Mouse (Mus musculus): ENCODE measurements around the gene Crtc1. TPM values are rescaled to one million over a fixed set of nuclear protein-coding genes. Genes with fewer than 3 reads are reported as not detected.
A peak's percentile ranks its signal among the peaks of the same experiment; 100 is the strongest.

The Crtc1 gene
- polyA plus RNA-seq, 1 experiment from 2014 or later: 16.7 TPM

DNA sequence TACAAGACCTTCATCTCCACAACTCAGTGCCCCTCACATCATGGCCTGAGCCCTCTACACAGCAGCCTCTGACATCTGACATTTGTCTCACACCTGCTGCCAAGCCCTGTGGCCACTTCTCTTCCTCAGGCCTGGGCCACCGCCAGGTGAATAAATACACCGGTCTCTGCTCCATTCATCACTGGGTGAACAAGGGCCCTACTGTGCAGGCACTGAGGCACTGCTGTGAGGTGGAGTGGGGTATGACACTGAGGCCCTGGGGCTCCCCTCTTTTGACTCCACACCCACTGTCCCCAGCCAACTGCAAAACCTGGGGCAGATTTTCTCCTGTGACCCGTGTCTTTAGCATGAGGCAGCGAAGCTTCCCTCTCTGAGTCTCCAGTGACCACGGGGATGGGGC lies 72.8 kb downstream of the Crtc1 start:
- peaks cover 16% of the 10 kb centered on the region for H3K4me1 ChIP-seq (replicated peaks)
- H3K4me3 ChIP-seq: no peak overlapping the region
- H3K9me3 ChIP-seq: no peaks in the 10 kb centered on the region
- H3K36me3 ChIP-seq: no peaks in the 10 kb centered on the region
- 66% methylated on average over 5 of the region's 5 CpGs for WGBS
- H3K27me3 ChIP-seq (ENCODE audit: insufficient read depth, poor library complexity, severe bottlenecking): peaks cover 47% of the 10 kb centered on the region
- H3K27ac ChIP-seq: no peak overlapping the region
- no peak for DNase-seq (ENCODE audit: low spot score)

DNA sequence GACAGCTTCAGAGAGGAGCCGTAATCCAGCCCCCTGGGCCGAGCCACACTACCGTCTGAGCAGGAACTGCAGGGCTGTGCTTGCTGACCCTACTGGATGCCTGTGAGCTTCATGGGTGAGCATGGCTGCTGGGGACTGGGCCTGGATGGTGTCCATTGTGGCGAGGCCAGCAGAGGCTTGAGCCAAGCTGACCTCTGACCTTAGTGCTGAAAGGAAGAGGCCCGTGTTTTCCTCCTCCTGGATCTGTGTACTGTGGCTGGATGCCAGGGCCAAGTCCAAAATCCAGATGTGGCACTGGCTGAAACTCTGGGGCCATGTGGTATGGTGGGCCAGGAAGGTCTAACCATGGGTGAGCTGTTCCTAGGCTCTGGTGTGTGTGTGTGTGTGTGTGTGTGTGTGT lies 75.3 kb downstream of the Crtc1 start:
- DNase-seq (ENCODE audit: low spot score): peak; percentile 30
- no peak overlapping the region; the same call in 1 of the 2 replicates for H3K27ac ChIP-seq
- WGBS: 24% methylated on average over 5 of the region's 5 CpGs

DNA sequence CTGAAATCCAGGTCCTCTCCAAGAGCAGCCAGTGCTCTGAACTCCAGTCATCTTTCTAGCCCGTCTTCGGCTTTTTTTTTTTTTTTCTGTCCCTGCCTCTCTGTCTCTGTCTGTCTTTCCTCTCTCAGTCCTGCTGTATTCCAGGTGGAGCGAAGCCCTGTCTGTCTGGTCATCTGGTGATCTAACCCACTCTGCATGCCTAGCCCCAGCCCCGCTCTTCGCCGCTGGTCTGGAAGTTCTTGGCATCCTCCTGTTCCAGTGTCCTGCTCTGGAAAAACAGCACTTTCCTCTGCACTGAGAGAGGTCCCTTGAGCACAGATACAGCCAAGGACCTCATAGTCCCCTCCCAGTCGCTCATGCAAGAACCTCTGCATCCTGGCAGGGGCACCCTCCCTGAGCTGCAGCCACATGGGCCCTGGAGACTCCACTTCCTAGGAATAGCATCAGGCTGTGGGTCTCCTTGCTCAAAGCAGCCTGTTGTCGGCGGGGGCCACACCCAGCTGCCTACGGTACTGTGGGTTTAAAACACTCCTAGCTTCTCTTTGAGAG lies 77.8 kb downstream of the Crtc1 start:
- H3K9me3 ChIP-seq: no peaks in the 10 kb centered on the region

More for the DNA sequence above, 75.3 kb downstream of the Crtc1 start:
- Histone ChIP-seq H3K4me1 (replicated peaks) (peaks cover 16% of the 10 kb centered on the region), H3K9me3 (no peaks in the 10 kb centered on the region), H3K4me3 (no peak overlapping the region), H3K27me3 (ENCODE audit: insufficient read depth, poor library complexity, severe bottlenecking) (peaks cover 27% of the 10 kb centered on the region), H3K36me3 (no peaks in the 10 kb centered on the region)

DNA sequence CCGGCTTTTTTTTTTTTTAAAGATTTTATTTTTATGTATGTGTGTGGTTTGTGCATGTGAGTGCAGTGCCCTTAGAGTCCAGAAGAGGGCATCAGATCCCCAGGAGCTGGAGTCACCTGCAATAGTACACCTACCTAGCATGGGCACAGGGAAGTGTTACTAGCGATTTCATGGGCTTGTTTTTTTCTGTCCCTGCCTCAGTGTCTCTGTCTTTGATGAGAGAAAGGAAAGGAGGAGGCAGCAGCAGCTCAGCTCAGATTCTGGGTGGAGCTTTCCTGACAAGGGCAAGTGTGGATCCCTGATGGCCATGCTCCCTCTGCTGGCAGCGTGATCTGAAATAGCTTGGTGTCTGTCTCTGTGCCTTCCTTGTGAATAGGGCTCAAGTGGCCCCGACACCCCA lies 78.6 kb downstream of the Crtc1 start:
- DNase-seq (ENCODE audit: low spot score): peak; percentile 33

More for the DNA sequence above, 77.8 kb downstream of the Crtc1 start:
- no peak for DNase-seq (ENCODE audit: low spot score)
- Histone ChIP-seq H3K4me3 (no peak overlapping the region), H3K27me3 (ENCODE audit: insufficient read depth, poor library complexity, severe bottlenecking) (peaks cover 28% of the 10 kb centered on the region), H3K36me3 (no peaks in the 10 kb centered on the region), H3K27ac (no peak overlapping the region), H3K4me1 (replicated peaks) (peaks cover 16% of the 10 kb centered on the region)
- 78% methylated on average over 10 of the region's 10 CpGs for WGBS

DNA sequence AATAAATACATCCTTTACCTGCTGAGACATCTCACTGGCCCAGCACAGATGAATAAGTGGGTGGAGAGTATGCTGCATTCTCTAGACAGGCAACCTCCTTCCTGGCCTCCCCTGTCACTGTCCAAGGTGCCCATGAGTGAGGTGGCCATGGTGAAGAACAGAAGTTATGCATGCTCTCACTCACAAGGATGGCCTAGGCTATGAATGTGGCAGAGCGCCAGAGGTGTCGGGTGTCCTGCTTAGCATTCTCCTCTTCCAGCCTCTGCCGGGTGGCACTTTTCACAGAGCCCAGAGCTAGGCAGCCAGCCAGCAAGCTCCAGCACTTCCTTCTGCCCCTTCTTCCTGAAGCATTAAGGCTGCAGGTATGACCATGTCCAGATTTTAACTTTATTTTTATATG lies 80.0 kb downstream of the Crtc1 start:
- WGBS: 52% methylated on average over 3 of the region's 3 CpGs
- Histone ChIP-seq H3K27ac (no peak overlapping the region), H3K27me3 (ENCODE audit: insufficient read depth, poor library complexity, severe bottlenecking) (peaks cover 17% of the 10 kb centered on the region; the same call in 1 of the 2 replicates), H3K4me1 (replicated peaks) (peaks cover 15% of the 10 kb centered on the region), H3K36me3 (no peaks in the 10 kb centered on the region), H3K9me3 (no peaks in the 10 kb centered on the region), H3K4me3 (no peak overlapping the region)
- no peak for DNase-seq (ENCODE audit: low spot score)

More for the DNA sequence above, 78.6 kb downstream of the Crtc1 start:
- H3K4me1 ChIP-seq (replicated peaks): peaks cover 16% of the 10 kb centered on the region
- peaks cover 21% of the 10 kb centered on the region for H3K27me3 ChIP-seq (ENCODE audit: insufficient read depth, poor library complexity, severe bottlenecking)
- H3K36me3 ChIP-seq: no peaks in the 10 kb centered on the region
- no peak overlapping the region for H3K27ac ChIP-seq
- H3K9me3 ChIP-seq: no peaks in the 10 kb centered on the region
- 52% methylated on average over 4 of the region's 4 CpGs for WGBS
- H3K4me3 ChIP-seq: no peak overlapping the region

DNA sequence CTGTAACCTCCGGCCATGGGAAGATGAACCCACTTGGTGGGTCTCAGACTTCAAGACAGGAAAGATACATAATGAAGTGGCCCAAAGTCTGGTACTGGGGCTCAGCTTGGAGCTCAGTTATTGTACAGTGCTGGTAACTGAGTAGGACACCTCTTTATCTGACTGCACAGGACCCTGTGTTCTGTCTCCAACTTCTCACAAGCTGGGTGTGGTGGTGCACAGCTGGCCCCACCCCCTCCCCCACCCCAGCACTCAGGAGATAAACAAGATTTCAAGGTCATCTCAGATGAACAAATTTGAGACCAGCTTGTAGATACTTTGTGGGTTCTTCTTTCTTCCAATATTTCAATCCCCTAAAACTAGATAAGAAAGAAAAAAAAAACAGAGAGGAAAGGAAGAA lies 83.3 kb downstream of the Crtc1 start:
- Histone ChIP-seq H3K9me3 (no peaks in the 10 kb centered on the region), H3K4me1 (replicated peaks) (peaks cover 27% of the 10 kb centered on the region), H3K27me3 (ENCODE audit: insufficient read depth, poor library complexity, severe bottlenecking) (peaks cover 4% of the 10 kb centered on the region; the same call in 1 of the 2 replicates), H3K27ac (no peak overlapping the region), H3K4me3 (no peak overlapping the region), H3K36me3 (0 out of 2 replicates have a peak, but pooled peaks cover 3% of the 10 kb centered on the region)
- 93% methylated on average over 1 of the region's 1 CpGs for WGBS
- no peak for DNase-seq (ENCODE audit: low spot score)

DNA sequence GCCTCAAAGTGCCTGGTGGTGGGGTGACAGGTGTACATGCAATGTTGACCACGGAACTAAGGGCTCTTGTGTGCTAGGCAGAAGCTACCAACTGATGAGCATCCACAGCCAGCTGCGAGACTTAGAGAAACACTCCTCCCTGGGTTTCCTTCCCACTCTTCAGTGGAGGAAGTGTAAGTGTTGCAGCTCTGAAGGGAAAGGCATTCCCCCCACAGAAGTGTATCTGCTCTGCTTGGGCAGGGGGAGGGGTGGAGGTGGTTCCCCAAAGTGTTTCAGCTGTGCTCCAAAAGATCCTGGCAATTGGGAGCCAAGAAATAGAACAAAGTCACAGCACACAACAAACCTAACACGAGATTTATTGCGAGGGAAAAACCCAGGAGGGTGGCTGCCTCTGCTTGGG lies 85.4 kb downstream of the Crtc1 start:
- peaks cover 49% of the 10 kb centered on the region for H3K4me1 ChIP-seq (replicated peaks)
- peak overlapping the region; percentile 73 for H3K4me3 ChIP-seq
- DNase-seq (ENCODE audit: low spot score): no peak
- H3K36me3 ChIP-seq: peaks cover 24% of the 10 kb centered on the region
- 70% methylated on average over 4 of the region's 4 CpGs for WGBS
- H3K27ac ChIP-seq: peak overlapping the region; percentile 96
- H3K27me3 ChIP-seq (ENCODE audit: insufficient read depth, poor library complexity, severe bottlenecking): peaks cover 4% of the 10 kb centered on the region; the same call in 1 of the 2 replicates
- no peaks in the 10 kb centered on the region for H3K9me3 ChIP-seq

DNA sequence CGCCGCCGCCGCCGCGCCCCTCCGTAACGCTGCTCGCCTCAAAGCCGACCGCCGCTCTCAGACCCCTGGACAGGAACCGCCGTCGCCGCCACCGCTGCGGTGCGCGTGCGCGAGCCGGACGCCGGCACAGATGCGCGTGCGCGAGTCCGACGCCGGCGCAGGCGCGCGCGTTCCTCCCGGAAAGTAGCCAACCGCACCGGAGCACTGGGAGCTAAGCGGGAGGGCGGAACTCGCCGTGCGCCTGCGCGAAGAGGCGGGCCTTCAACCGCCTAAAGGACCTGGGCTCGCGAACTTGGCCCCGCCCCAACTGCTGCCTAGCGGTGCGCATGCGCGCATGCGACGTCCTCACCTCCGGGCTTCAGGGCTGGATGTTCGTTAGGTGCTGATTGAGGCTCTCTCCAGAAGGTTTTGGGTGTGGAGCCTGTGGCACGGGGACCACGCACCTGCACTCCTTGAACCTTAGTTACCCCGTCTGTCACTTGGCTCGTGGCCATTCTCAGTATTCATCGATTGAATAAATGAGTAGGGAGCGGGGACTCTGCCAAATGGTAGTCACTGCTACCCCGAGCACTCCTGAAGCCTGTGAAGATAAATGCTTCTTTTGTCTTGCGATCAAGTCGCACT lies 86.1 kb downstream of the Crtc1 start, which contains the start of gene Upf1:
Upf1 (minus strand) TSS at position 85 of the 624 bp plus-strand sequence.
- Histone ChIP-seq H3K4me1 (replicated peaks) (peaks cover 56% of the 10 kb centered on the region), H3K27me3 (ENCODE audit: insufficient read depth, poor library complexity, severe bottlenecking) (peaks cover 3% of the 10 kb centered on the region; the same call in 1 of the 2 replicates)
- WGBS: under 1% methylated on average over 67 of the region's 69 CpGs

DNA sequence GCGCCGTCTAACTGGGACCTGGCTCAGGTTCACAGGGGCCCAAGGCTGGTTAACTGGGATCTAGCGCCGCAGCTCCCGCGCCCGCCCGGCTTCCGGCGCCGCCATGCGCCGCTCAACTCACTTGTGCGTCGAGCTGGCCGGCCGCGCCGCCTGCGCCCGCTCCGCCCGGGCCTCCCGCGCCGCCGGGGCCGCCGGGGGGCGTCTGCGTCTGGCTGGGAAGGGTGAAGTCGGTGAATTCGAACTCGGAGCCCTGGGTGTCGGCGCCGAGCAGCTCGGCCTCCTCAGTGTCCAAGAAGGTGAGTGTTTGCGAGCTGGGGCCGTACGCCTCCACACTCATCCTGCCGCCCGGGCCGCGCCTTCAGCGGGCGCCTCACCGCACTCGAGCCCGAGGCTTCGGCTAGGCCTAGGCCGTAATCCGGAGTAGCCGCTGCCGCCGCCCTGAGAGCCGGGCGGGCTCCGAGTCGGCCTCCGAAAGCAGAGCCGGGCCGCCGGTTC lies 86.7 kb downstream of the Crtc1 start:
- H3K4me3 ChIP-seq: peak overlapping the region; percentile 73
- WGBS: under 1% methylated on average over 64 of the region's 64 CpGs
- DNase-seq (ENCODE audit: low spot score): no peak
- H3K9me3 ChIP-seq: no peaks in the 10 kb centered on the region
- H3K27me3 ChIP-seq (ENCODE audit: insufficient read depth, poor library complexity, severe bottlenecking): no peaks in the 10 kb centered on the region
- H3K27ac ChIP-seq: peak overlapping the region; percentile 96
- H3K4me1 ChIP-seq (replicated peaks): peaks cover 62% of the 10 kb centered on the region
- peaks cover 37% of the 10 kb centered on the region for H3K36me3 ChIP-seq

More for the DNA sequence above, 86.1 kb downstream of the Crtc1 start, which contains the start of gene Upf1:
- Histone ChIP-seq H3K36me3 (peaks cover 31% of the 10 kb centered on the region), H3K4me3 (peak within 1 kb of the TSS; percentile 73), H3K27ac (peak within 1 kb of the TSS; percentile 96), H3K9me3 (no peaks in the 10 kb centered on the region)
- peak; percentile 99 for DNase-seq (ENCODE audit: low spot score)

DNA sequence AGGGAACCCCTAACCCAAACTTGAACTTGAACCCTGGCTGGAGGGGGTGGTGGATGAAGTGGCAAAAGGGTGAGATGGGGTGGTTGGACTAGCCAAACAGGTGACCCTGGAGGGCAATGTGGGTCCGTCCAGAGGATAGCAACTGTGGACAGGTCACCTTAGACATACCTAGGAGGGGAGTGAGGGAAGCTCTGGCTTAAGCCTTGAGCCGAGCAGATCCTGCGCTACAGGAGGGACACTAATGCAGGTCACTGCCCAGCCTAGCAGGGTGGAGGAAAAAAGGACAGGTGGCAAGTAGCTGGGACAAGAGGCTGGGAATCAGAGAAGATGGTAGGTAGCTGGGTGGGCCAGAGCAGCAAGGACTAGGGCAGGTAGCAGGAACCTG lies 87.4 kb downstream of the Crtc1 start:
- Histone ChIP-seq H3K9me3 (no peaks in the 10 kb centered on the region), H3K36me3 (peaks cover 43% of the 10 kb centered on the region), H3K4me1 (replicated peaks) (peaks cover 65% of the 10 kb centered on the region), H3K27me3 (ENCODE audit: insufficient read depth, poor library complexity, severe bottlenecking) (no peaks in the 10 kb centered on the region), H3K27ac (peak overlapping the region; percentile 96), H3K4me3 (peak overlapping the region; percentile 73)
- 44% methylated on average over 3 of the region's 3 CpGs for WGBS
- no peak for DNase-seq (ENCODE audit: low spot score)

DNA sequence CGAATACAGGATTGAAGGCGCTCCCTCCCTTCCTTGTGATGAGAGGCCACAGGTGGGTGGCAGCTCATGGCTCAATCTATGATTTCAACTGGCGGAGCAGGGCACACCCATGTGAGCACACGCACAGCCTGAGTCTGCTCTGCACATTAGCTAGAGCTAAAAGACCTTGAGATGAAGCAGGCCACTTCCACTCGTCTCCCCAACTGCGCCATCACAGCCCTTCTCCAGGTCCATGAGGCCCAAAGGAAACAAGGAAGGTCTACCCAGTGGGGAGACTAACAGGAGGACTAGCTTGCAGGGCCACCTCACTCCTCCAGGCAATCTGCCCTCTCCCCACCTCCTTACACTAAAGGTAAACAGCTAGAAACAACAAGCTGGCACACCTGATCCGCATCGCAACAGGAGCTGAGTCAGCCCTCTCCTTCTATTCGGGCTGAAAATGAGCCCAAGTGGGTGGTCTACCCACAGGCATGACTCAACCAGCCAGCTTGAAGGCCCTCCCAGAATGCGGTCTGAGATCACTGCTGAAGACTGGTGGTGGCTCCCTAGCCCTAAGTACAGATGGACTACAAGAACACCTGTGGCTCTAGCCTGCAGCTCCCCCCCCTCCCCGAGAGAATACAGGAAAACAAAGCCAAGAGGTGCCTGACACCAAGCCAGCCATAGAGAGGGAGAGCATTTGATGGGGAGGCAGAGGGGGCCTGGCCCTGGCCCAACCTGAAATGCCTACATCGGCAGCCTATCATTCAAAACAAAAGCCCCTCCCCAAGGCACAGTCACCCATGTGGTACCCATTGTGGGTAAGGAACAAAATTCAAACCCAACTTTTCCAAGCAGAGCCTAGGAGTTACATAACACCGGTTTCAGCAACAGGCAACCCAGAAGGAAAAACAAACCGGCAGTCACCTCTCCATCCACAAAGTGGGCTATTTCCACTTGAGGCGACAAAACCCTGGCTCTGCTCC lies 88.1 kb downstream of the Crtc1 start:
- H3K27ac ChIP-seq: peak overlapping the region; percentile 96; the same call in 1 of the 2 replicates
- no peak for DNase-seq (ENCODE audit: low spot score)

DNA sequence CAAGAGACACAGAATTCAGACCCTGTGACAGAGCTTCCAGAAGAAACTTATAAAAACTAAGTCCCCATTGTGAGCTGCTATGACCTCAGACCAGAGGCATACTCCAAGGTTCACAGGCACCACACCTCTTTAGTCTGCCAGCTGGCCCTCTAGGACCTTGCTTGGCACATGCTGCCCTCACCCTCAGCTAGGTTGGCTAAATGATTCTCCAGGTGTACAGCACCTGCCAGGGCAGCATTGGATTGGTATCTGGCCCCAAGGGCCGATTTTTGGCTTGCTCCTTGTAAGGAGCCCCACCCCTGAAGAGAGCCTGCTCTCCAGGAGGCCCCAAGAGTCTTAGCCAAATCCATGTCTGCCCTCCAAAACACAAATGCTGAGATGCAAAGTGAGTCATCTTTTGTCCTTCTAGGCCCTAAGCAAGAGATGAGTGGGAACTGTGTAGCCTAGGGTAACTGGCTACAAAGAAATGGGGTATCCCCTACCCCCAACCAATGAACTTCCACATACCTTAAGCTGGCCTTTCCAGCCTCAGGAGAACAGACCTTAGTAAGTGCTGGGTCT lies 91.4 kb downstream of the Crtc1 start:
- H3K27ac ChIP-seq: no peak overlapping the region
- WGBS: 83% methylated on average over 1 of the region's 1 CpGs
- H3K9me3 ChIP-seq: no peaks in the 10 kb centered on the region
- peaks cover 76% of the 10 kb centered on the region for H3K36me3 ChIP-seq
- H3K27me3 ChIP-seq (ENCODE audit: insufficient read depth, poor library complexity, severe bottlenecking): no peaks in the 10 kb centered on the region
- peaks cover 57% of the 10 kb centered on the region for H3K4me1 ChIP-seq (replicated peaks)
- no peak for DNase-seq (ENCODE audit: low spot score)
- H3K4me3 ChIP-seq: no peak overlapping the region

More for the DNA sequence above, 88.1 kb downstream of the Crtc1 start:
- peaks cover 50% of the 10 kb centered on the region for H3K36me3 ChIP-seq
- peak overlapping the region; percentile 73 for H3K4me3 ChIP-seq
- peaks cover 65% of the 10 kb centered on the region for H3K4me1 ChIP-seq (replicated peaks)
- 63% methylated on average over 15 of the region's 15 CpGs for WGBS
- no peaks in the 10 kb centered on the region for H3K27me3 ChIP-seq (ENCODE audit: insufficient read depth, poor library complexity, severe bottlenecking)
- no peaks in the 10 kb centered on the region for H3K9me3 ChIP-seq

Data from hindbrain, embryonic 10.5 days (tissue).